Mouse (Mus musculus): ENCODE data around the gene Fbxo48. TPM values are rescaled to one million over a fixed set of nuclear protein-coding genes. Genes with fewer than 3 reads are reported as not detected.

Gene Fbxo48
- total RNA-seq (2023) = 1.7 TPM

DNA sequence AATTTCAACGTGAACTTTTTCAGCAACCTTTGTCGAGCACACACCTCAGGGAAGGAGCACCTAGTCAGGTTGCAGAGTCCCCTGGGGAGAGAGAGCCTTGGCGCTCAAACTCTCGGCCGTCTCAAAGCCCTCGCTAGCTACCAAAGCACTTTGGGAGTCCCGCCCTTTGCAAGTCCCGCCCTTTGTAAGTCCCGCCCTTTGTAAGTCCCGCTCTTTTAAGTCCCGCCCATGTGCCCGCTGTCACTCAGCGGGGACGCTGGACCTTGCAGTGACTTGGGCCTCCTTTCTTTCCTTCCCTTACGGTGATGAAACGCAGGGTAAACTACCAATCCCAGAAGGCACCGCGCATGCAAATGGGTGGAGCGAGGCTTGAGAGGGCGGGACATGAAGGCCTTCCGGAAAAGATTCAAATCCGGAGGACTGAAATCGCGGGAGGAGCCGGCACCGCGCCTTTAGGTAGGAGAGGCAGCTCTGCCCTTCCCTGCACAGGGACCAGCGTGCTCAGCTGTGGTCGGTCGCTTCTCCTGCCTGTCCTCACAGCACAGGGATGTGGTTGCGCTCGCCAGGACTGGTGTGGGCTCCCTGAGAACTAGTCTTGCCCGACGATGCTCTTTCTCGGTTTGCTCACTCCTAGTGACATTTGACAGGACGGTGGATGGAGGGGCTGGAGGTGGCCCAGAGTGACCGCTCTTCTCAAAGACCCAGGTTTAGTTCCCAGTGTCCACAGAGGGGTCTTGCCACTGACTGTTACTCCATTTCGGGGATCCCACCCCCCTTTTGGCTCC is at the start of gene Fbxo48:
Gene Fbxo48 (plus strand): TSS at position 400 of the 785 bp plus-strand sequence.

Other genes starting within 250 kb of the Fbxo48 start
- not detected for gene Egfr, start 199.2 kb upstream of the Fbxo48 start, total RNA-seq (2023)
- 6.8 TPM for gene Cnrip1, start 100.2 kb downstream of the Fbxo48 start, total RNA-seq (2023)
- 16.5 TPM for gene Plek, start 101.0 kb downstream of the Fbxo48 start, total RNA-seq (2023)
- 73.5 TPM for gene Ppp3r1, start 207.9 kb downstream of the Fbxo48 start, total RNA-seq (2023)
- 8.1 TPM for gene Wdr92, start 230.7 kb downstream of the Fbxo48 start, total RNA-seq (2023)

Measured in CD8-positive naive resting alpha-beta T cell, adult 57 days (primary cell).